In the genomic region with DNA sequence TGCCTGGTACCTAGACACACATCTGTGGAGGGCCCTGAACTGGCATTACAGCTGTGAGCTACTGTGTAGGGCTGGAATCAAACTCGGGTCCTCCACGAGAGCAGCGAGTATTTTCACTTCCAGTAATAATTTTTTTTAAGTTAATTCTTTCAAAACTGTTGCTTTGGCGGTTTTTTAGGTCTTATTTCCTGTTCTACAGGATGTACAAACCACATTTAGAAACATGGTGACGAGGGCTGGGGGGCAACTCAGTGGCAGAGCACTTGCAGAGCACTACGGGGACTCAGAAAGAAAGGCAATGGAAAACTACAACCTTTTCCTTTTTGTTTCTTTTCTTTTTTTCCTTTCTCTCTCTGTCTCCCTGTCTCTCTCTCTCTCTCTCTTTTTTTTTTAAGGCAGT, we compare ENCODE assay signal across 13 mouse cellular contexts. TPM values are rescaled to one million over a fixed set of nuclear protein-coding genes. Genes with fewer than 3 reads are reported as not detected.
DNase-seq lines count a peak whose midpoint lies in the region; ATAC-seq and TF ChIP-seq lines count a peak whose summit lies in the region.
"Had no signal": no experiment of that assay in that cellular context is flagged by ENCODE, and none has a peak within 500 bp of the region (broad histone marks: within the 10 kb centered on the region; RNA-seq: fewer than 3 reads in every experiment).

No protein-coding gene starts in this region.

- intact Hi-C loops in left cerebral cortex, postnatal 14 days (cut with DNase I), result loop anchor here (5.0 kb wide), 1 partner anchor 42 kb away; no protein-coding TSS in a partner anchor

- no peaks in the 10 kb centered on the region for H3K27me3 ChIP-seq in kidney, embryonic 16.5 days (ENCODE audit: insufficient read depth, low read length)
- no peaks in the 10 kb centered on the region for H3K27me3 ChIP-seq in ES-Bruce4 (ENCODE audit: control insufficient read depth, insufficient read depth, low read length, poor library complexity, severe bottlenecking)
- H3K27me3 ChIP-seq in liver, embryonic 15.5 days, result no peaks in the 10 kb centered on the region
- H3K27me3 ChIP-seq: intestine, embryonic 15.5 days had no signal

- H3K4me3 ChIP-seq in kidney, embryonic 16.5 days (ENCODE audit: low read length), result no peak overlapping the region
- H3K4me3 ChIP-seq in ES-Bruce4 (ENCODE audit: low read depth, low read length), result no peak overlapping the region
- no peak overlapping the region for H3K4me3 ChIP-seq in liver, embryonic 15.5 days (replicated peaks)
- H3K4me3 ChIP-seq: intestine, embryonic 15.5 days had no signal

- TF ChIP-seq CTCF in ES-Bruce4 (IDR thresholded peaks at IDR 0.05; ENCODE audit: low read depth, low read length), result no peak

- TF ChIP-seq POLR2A in ES-Bruce4 (IDR thresholded peaks at IDR 0.05; ENCODE audit: insufficient read depth, low read length), result no peak

- no peaks in the 10 kb centered on the region for H3K36me3 ChIP-seq in kidney, embryonic 16.5 days (ENCODE audit: insufficient read depth, low read length)
- 0 out of 2 replicates have a peak, but pooled peaks cover 13% of the 10 kb centered on the region for H3K36me3 ChIP-seq in ES-Bruce4 (ENCODE audit: control insufficient read depth, insufficient read depth, low read length, poor library complexity, severe bottlenecking)
- no peaks in the 10 kb centered on the region for H3K36me3 ChIP-seq in liver, embryonic 15.5 days (replicated peaks)
- H3K36me3 ChIP-seq: intestine, embryonic 15.5 days had no signal

- H3K9me3 ChIP-seq in kidney, embryonic 16.5 days (ENCODE audit: low read length), result no peaks in the 10 kb centered on the region
- H3K9me3 ChIP-seq in ES-Bruce4 (replicated peaks; ENCODE audit: control insufficient read depth, insufficient read depth, low read length, poor library complexity, severe bottlenecking), result no peaks in the 10 kb centered on the region
- no peaks in the 10 kb centered on the region for H3K9me3 ChIP-seq in liver, embryonic 15.5 days (replicated peaks)
- H3K9me3 ChIP-seq: intestine, embryonic 15.5 days had no signal

- 73% methylated on average over 6 of the region's 6 CpGs for WGBS in kidney, embryonic 16.5 days
- WGBS in liver, embryonic 15.5 days (ENCODE audit: insufficient replicate concordance), result 22% methylated on average over 6 of the region's 6 CpGs

- DNase-seq in kidney, postnatal 25 days, result no peak
- peak; percentile 89 for DNase-seq in thymus, postnatal 0 days (ENCODE audit: low spot score)
- no peak for DNase-seq in right cerebral cortex, postnatal 36 days (ENCODE audit: low spot score in 2 of 2)
- no peak for DNase-seq in left cerebral cortex, postnatal 14 days (ENCODE audit: low spot score in 2 of 2)
- DNase-seq: adrenal gland, adult 2 months; cerebellum, postnatal 14 days; gastrocnemius, postnatal 25 days; lung, adult 18-20 months had no signal

- no peak for ATAC-seq in kidney, embryonic 16.5 days (ENCODE audit: low FRiP score, low TSS enrichment)
- ATAC-seq in liver, embryonic 15.5 days (ENCODE audit: insufficient read depth), result no peak
- ATAC-seq in frontal cortex, adult (ENCODE audit: low TSS enrichment), result no peak
- ATAC-seq: intestine, embryonic 15.5 days had no signal

- no peak overlapping the region for H3K9ac ChIP-seq in kidney, embryonic 16.5 days (replicated peaks; ENCODE audit: low read length)
- H3K9ac ChIP-seq in ES-Bruce4 (ENCODE audit: low read depth, poor library complexity, severe bottlenecking), result 0 out of 2 replicates have a peak overlapping the region, but pooled peaks have one; percentile 22
- no peak overlapping the region for H3K9ac ChIP-seq in liver, embryonic 15.5 days
- H3K9ac ChIP-seq: intestine, embryonic 15.5 days had no signal

- H3K4me2 ChIP-seq in kidney, embryonic 16.5 days (replicated peaks; ENCODE audit: low read depth, low read length), result no peak overlapping the region
- peak overlapping the region; percentile 0; the same call in 1 of the 2 replicates for H3K4me2 ChIP-seq in liver, embryonic 15.5 days
- H3K4me2 ChIP-seq: intestine, embryonic 15.5 days had no signal

- no peak for TF ChIP-seq EP300 in ES-Bruce4 (IDR thresholded peaks at IDR 0.05; ENCODE audit: insufficient read depth, low read depth, low read length)

- peak overlapping the region; percentile 20; the same call in 1 of the 2 replicates for H3K27ac ChIP-seq in kidney, embryonic 16.5 days (ENCODE audit: low read length)
- H3K27ac ChIP-seq in ES-Bruce4 (ENCODE audit: insufficient read depth, low read length), result no peak overlapping the region
- peak overlapping the region; percentile 21 for H3K27ac ChIP-seq in liver, embryonic 15.5 days (replicated peaks)
- H3K27ac ChIP-seq: intestine, embryonic 15.5 days had no signal

- peaks cover 32% of the 10 kb centered on the region for H3K4me1 ChIP-seq in kidney, embryonic 16.5 days (ENCODE audit: insufficient read depth, low read length)
- peaks cover 1% of the 10 kb centered on the region for H3K4me1 ChIP-seq in ES-Bruce4 (ENCODE audit: control insufficient read depth, insufficient read depth, low read length)
- H3K4me1 ChIP-seq in liver, embryonic 15.5 days (replicated peaks), result peaks cover 85% of the 10 kb centered on the region

RNA-seq across cellular contexts. Expression of a gene that starts 7.9 kb away (rescaled TPM):
- polyA plus RNA-seq in kidney, embryonic 16.5 days (2015; fragmentation: Nextera tagmentation; extraction: Ambion mirVana), result 25.6 and 30.4 TPM in 2 replicates
- polyA plus RNA-seq in ES-Bruce4 (2011; ENCODE audit: insufficient read depth, insufficient read length, low read depth, missing spikeins), result 146 and 148 TPM in 2 replicates
- 18.1 and 20.8 TPM in 2 replicates for polyA plus RNA-seq in liver, embryonic 15.5 days (2015; fragmentation: Nextera tagmentation; extraction: Ambion mirVana)
- 51.4 and 78.6 TPM in 2 replicates for polyA plus RNA-seq in thymus, postnatal 0 days (2015; fragmentation: Nextera tagmentation; extraction: Ambion mirVana)
- 100 to 1,000 TPM; 146 to 151 TPM for total RNA-seq in left cerebral cortex, postnatal 14 days (2021)

RNA-seq across cellular contexts. Expression of a gene that starts 28.6 kb away (rescaled TPM):
- polyA plus RNA-seq in kidney, embryonic 16.5 days (2015; fragmentation: Nextera tagmentation; extraction: Ambion mirVana), result 56.6 and 59.1 TPM in 2 replicates
- polyA plus RNA-seq in ES-Bruce4 (2011; ENCODE audit: insufficient read depth, insufficient read length, low read depth, missing spikeins), result 79.3 and 99.6 TPM in 2 replicates
- 20.8 and 21.2 TPM in 2 replicates for polyA plus RNA-seq in liver, embryonic 15.5 days (2015; fragmentation: Nextera tagmentation; extraction: Ambion mirVana)
- polyA plus RNA-seq in thymus, postnatal 0 days (2015; fragmentation: Nextera tagmentation; extraction: Ambion mirVana), result 48.2 and 49.5 TPM in 2 replicates
- total RNA-seq in left cerebral cortex, postnatal 14 days (2021), result 10 to 100 TPM; 69.0 to 69.4 TPM
